Mouse (Mus musculus): Measurements from ENCODE around the gene Gm20388. TPM values are rescaled to one million over a fixed set of nuclear protein-coding genes. Genes with fewer than 3 reads are reported as not detected.
A peak's percentile ranks its signal among the peaks of the same experiment; 100 is the strongest.

The Gm20388 gene
- polyA plus RNA-seq, 1 experiment from 2014 or later = 4.4 TPM

DNA sequence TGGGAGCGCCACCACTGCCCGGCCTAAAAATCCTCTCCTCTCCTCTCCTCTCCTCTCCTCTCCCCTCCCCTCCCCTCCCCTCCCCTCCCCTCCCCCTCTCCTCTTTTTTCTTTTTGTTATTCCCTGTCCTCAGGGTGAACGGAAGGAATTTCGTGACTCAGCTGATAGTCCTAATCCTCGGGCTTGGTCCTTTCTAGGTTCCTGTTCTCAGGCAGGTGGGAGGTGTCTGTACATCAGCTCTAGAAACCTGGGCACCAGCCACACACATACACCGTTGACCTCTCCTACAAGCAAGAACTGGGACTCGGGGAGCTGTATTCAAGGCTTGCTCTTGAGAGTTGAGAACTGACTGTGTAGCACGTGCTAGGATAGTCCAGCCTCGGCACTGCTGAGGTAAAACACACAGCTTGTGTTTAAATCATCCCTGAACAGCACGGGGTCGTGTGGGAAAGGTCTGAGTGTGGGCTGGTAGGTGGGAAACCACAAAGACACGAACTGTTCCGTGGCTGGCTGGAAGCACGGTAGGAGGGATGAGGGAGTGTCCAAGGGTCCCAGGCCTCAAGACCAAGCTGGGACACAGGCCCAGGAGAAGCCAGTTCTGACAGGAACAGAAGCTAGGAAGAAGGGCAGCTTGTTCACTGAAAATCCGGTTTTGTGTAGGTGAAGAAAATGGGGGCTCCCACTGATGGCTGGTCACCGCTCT lies 620.5 kb downstream of the Gm20388 start:
- H3K9ac ChIP-seq (replicated peaks) = no peak overlapping the region
- no peak overlapping the region for H3K4me2 ChIP-seq (replicated peaks)
- no peak overlapping the region for H3K4me3 ChIP-seq (replicated peaks)
- peak overlapping the region; percentile 99 for H3K27ac ChIP-seq
- no peaks in the 10 kb centered on the region for H3K9me3 ChIP-seq
- ATAC-seq = no peak
- no peaks in the 10 kb centered on the region for H3K27me3 ChIP-seq
- 51% methylated on average over 16 of the region's 16 CpGs for WGBS
- H3K4me1 ChIP-seq (replicated peaks) = peaks cover 85% of the 10 kb centered on the region
- H3K36me3 ChIP-seq = no peaks in the 10 kb centered on the region

- WGBS = 34% methylated on average over 10 of the region's 10 CpGs
- 0 out of 2 replicates have a peak, but pooled peaks have one; percentile 6 for ATAC-seq
- no peak overlapping the region for H3K4me3 ChIP-seq (replicated peaks)
- no peaks in the 10 kb centered on the region for H3K9me3 ChIP-seq
- H3K4me2 ChIP-seq (replicated peaks) = peak overlapping the region; percentile 47
- peaks cover 85% of the 10 kb centered on the region for H3K4me1 ChIP-seq (replicated peaks)
- H3K9ac ChIP-seq (replicated peaks) = peak overlapping the region; percentile 45; the same call in 1 of the 2 replicates
- H3K27me3 ChIP-seq = no peaks in the 10 kb centered on the region
- H3K36me3 ChIP-seq = no peaks in the 10 kb centered on the region
- H3K27ac ChIP-seq = peak overlapping the region; percentile 99
Observed at GRCm38 (mm10) chr8:120531775-120532516, 621.3 kb downstream of the Gm20388 start.

DNA sequence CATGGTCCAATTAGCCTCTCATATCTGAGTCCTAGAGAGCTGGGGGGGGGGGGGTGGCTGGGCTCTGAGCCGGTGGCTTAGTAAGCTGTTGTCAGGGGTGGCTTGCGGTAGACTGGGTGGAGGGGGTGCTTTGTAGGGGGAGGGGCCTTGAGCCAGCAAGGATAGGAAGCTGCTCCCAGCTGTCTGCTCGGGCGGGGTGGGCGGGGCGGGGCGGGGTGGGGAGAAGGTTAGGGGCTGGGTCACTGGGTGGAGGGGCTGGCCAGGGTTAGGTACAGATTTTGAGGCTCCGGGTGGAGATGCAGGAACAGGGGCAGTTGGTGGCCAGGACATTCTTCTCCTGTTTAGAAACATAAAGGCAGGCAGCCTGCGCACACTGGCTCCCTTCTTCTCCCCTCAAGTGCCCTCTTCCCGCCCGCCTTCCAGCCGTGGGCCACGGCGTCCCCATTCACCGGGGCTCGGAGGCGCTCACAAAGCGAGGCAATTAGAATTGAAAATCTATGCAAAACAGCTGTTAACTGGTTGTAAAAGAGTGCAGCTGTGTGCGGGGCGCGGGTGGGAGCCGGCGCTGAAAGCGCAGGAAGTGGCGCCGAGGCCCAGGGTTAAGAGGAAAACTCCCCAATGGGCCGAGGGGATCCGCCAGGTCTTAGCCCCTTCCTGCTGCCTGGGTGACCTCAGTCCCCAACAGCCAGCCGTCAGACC lies 622.0 kb downstream of the Gm20388 start:
- Histone ChIP-seq H3K27me3 (no peaks in the 10 kb centered on the region), H3K36me3 (no peaks in the 10 kb centered on the region), H3K4me2 (replicated peaks) (peak overlapping the region; percentile 47), H3K27ac (peak overlapping the region; percentile 99), H3K4me1 (replicated peaks) (peaks cover 85% of the 10 kb centered on the region), H3K9me3 (no peaks in the 10 kb centered on the region), H3K4me3 (replicated peaks) (0 out of 2 replicates have a peak overlapping the region, but pooled peaks have one; percentile 18), H3K9ac (replicated peaks) (peak overlapping the region; percentile 45)
- under 1% methylated on average over 27 of the region's 29 CpGs for WGBS
- peak; percentile 57 for ATAC-seq

GRCm38 (mm10) chr8:120533380-120533779 lies 622.7 kb downstream of the Gm20388 start:
- WGBS = 12% methylated on average over 3 of the region's 3 CpGs
- peak overlapping the region; percentile 45 for H3K9ac ChIP-seq (replicated peaks)
- peaks cover 85% of the 10 kb centered on the region for H3K4me1 ChIP-seq (replicated peaks)
- no peak overlapping the region for H3K4me3 ChIP-seq (replicated peaks)
- H3K9me3 ChIP-seq = no peaks in the 10 kb centered on the region
- H3K27ac ChIP-seq = peak overlapping the region; percentile 99
- no peaks in the 10 kb centered on the region for H3K27me3 ChIP-seq
- H3K4me2 ChIP-seq (replicated peaks) = peak overlapping the region; percentile 47
- no peaks in the 10 kb centered on the region for H3K36me3 ChIP-seq
- no peak for ATAC-seq

DNA sequence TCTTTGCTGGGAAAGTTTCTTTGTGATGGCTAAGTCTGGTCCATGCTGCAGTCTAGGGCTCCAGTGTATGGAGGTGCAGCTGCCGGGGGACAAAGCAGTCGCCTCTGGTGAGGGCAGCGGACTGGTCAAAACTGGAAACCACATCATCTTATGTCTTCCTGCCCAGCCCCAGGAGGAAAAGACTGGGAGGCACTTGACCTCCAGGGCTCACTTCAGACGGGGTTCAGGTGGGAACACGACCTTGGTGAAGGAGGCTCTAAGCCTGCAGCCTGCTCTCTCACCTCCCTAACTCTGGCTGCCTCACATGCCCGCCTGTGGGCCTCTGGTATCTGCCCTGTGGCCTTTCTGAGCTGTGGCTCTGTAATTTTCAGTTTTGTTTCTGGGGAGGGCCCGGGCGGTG lies 623.4 kb downstream of the Gm20388 start:
- Histone ChIP-seq H3K4me3 (replicated peaks) (no peak overlapping the region), H3K9me3 (no peaks in the 10 kb centered on the region), H3K27ac (peak overlapping the region; percentile 99), H3K36me3 (no peaks in the 10 kb centered on the region), H3K4me2 (replicated peaks) (no peak overlapping the region), H3K9ac (replicated peaks) (peak overlapping the region; percentile 45), H3K4me1 (replicated peaks) (peaks cover 85% of the 10 kb centered on the region), H3K27me3 (no peaks in the 10 kb centered on the region)
- no peak for ATAC-seq
- 34% methylated on average over 8 of the region's 8 CpGs for WGBS

GRCm38 (mm10) chr8:120534504-120535368 lies 624.1 kb downstream of the Gm20388 start:
- Histone ChIP-seq H3K4me1 (replicated peaks) (peaks cover 88% of the 10 kb centered on the region), H3K4me3 (replicated peaks) (0 out of 2 replicates have a peak overlapping the region, but pooled peaks have one; percentile 61), H3K9ac (replicated peaks) (peak overlapping the region; percentile 45), H3K4me2 (replicated peaks) (peak overlapping the region; percentile 95), H3K9me3 (no peaks in the 10 kb centered on the region), H3K27ac (peak overlapping the region; percentile 99), H3K36me3 (no peaks in the 10 kb centered on the region), H3K27me3 (no peaks in the 10 kb centered on the region)
- 4% methylated on average over 14 of the region's 14 CpGs for whole genome bisulfite sequencing
- peak; percentile 38 for ATAC-seq

GRCm38 (mm10) chr8:120535452-120536305 lies 625.0 kb downstream of the Gm20388 start:
- ATAC-seq = no peak
- H3K4me2 ChIP-seq (replicated peaks) = peak overlapping the region; percentile 95
- peaks cover 98% of the 10 kb centered on the region for H3K4me1 ChIP-seq (replicated peaks)
- peak overlapping the region; percentile 99 for H3K27ac ChIP-seq
- no peaks in the 10 kb centered on the region for H3K9me3 ChIP-seq
- peak overlapping the region; percentile 88 for H3K9ac ChIP-seq (replicated peaks)
- H3K27me3 ChIP-seq = no peaks in the 10 kb centered on the region
- peak overlapping the region; percentile 61 for H3K4me3 ChIP-seq (replicated peaks)
- WGBS = under 1% methylated on average over 55 of the region's 79 CpGs
- no peaks in the 10 kb centered on the region for H3K36me3 ChIP-seq

- Histone ChIP-seq H3K36me3 (no peaks in the 10 kb centered on the region), H3K9me3 (no peaks in the 10 kb centered on the region), H3K4me1 (replicated peaks) (peaks cover 100% of the 10 kb centered on the region), H3K9ac (replicated peaks) (peak overlapping the region; percentile 88), H3K4me3 (replicated peaks) (peak overlapping the region; percentile 61), H3K27me3 (no peaks in the 10 kb centered on the region), H3K27ac (peak overlapping the region; percentile 99), H3K4me2 (replicated peaks) (peak overlapping the region; percentile 95)
- under 1% methylated on average over 61 of the region's 61 CpGs for WGBS
- peak; percentile 1; the same call in 1 of the 2 replicates for ATAC-seq
Observed at GRCm38 (mm10) chr8:120536306-120537206, 625.9 kb downstream of the Gm20388 start.

DNA sequence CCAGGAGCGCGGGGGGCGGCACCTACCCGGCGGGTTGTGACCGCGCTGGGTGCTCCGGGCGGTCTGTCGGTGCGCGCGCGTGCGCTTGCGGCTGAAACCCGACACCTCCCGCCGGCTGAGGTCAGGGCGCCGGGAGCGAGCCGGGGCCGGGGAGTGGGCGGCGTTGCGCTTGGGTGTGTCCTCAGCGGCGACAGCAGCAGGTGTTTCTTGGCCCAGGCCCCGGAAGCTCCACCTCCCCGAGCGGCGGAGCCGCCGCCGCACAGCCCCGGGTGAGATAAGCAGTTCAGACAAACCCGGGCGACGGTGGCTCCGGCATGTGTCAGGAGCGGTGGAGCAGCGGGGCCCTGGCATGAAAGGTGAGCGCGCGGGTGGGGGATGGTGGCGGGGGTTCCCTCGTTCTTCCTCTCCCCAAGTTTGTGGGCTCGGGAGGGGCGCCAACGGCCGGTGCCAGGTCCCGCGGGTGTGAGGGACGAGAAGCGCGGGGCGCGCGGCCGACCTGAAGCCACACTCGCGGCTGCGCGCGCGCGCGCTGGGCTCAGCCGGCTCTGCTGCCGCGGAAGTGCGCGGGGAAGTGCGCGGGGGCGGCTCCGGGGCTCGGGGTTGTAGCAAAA lies 626.7 kb downstream of the Gm20388 start:
- Histone ChIP-seq H3K4me2 (replicated peaks) (peak overlapping the region; percentile 95), H3K9ac (replicated peaks) (peak overlapping the region; percentile 88), H3K9me3 (no peaks in the 10 kb centered on the region), H3K4me1 (replicated peaks) (peaks cover 100% of the 10 kb centered on the region), H3K27me3 (no peaks in the 10 kb centered on the region), H3K27ac (peak overlapping the region; percentile 99), H3K4me3 (replicated peaks) (peak overlapping the region; percentile 61), H3K36me3 (no peaks in the 10 kb centered on the region)
- peak; percentile 9; the same call in 1 of the 2 replicates for ATAC-seq
- under 1% methylated on average over 73 of the region's 79 CpGs for WGBS

Data from midbrain, embryonic 13.5 days (tissue).